Mouse (Mus musculus) left cerebral cortex, postnatal 14 days (tissue): ENCODE data around the gene Enpp1. TPM values are rescaled to one million over a fixed set of nuclear protein-coding genes. Genes with fewer than 3 reads are reported as not detected.

Experiments
- DNase-seq, 2 experiments: peaks; one replicate each; pipeline ENCODE4 v3.0.0; 2021 to 2022; ENCODE audit warnings: low spot score in 2 of 2, mixed read lengths in 1 of 2
- intact Hi-C: fragments of 180-260 bp; cut with DNase I; formaldehyde crosslinking; loops from one replicate; pipeline ENCODE4 v1.15.1; 2025
- long read RNA-seq, 2 experiments: library from polyadenylated mRNA; stranded (forward); transcript quantifications; one replicate each; pipeline ENCODE4 v2.0.0; 2021
- total RNA-seq, 2 experiments: library from RNA; stranded (reverse); gene quantifications; 2 replicates each; pipeline ENCODE4 v1.2.3; 2021

Gene Enpp1
- 1 to 10 TPM; 4.1 to 5.2 TPM for total RNA-seq
- long read RNA-seq, experiment 1, full-length matches to known transcripts = 11 of 12 reads
- long read RNA-seq, experiment 1, partial matches to known transcripts = 0 of 12 reads
- long read RNA-seq, experiment 1, other reads (novel, unspliced or antisense) = 1 of 12 reads
- long read RNA-seq, experiment 2, full-length matches to known transcripts = 11 of 12 reads
- long read RNA-seq, experiment 2, partial matches to known transcripts = 0 of 12 reads
- long read RNA-seq, experiment 2, other reads (novel, unspliced or antisense) = 1 of 12 reads

DNA sequence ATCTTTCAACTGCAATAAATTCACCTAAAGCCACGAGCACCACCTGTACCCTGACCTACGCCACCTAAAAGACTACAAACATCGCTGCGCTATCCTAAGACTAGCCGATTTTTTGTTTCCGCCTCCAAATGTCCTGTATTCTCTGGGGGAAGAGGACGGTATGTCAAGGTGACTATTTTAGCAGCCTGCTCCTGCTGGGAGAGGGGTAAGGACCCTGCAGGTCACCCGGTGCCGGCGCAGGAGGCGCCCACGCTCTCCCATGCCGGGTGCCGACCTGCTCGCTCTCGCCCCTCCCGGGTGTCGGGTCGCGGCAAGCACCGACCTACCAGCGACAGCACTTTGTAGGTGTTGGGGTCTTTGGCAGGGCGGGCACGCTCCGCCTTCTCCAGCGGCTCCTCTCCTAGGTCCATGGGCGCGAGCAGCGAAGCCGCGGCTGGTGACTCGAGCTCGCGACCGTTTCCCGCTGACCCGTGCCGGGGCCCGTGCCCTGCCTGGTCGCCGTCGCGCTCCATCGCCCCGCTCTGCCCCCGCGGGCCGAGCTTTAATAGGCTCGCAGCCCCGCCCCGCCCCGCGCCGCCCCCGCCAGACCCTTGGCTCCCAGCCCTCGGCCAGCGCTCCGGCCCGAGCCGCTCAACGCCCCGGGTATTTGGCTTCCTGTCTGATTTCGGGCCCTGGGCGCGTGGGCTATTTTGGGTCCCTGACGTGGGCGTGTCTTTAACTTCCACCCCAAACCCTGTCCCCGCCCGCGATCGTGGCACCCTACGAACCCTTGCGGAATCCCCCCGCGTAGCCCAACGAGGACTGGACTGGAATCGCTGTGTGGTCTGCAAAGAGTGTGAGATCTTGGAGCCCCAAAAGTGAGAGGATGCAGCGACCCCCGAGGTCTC lies at the start of gene Enpp1:
Gene Enpp1 (minus strand): TSS at position 680 of the 887 bp plus-strand sequence.
- peak in 1 of 2 experiments; percentile 26 for DNase-seq
- intact Hi-C loops = no loop called here

- intact Hi-C loops = no loop called here
- DNase-seq = no peak
These were observed 46.5 kb upstream of the Enpp1 start for GRCm38 (mm10) chr10:24758326-24758915.

- intact Hi-C loops = no loop called here
These were observed 43.0 kb upstream of the Enpp1 start for GRCm38 (mm10) chr10:24754874-24755540.

DNA sequence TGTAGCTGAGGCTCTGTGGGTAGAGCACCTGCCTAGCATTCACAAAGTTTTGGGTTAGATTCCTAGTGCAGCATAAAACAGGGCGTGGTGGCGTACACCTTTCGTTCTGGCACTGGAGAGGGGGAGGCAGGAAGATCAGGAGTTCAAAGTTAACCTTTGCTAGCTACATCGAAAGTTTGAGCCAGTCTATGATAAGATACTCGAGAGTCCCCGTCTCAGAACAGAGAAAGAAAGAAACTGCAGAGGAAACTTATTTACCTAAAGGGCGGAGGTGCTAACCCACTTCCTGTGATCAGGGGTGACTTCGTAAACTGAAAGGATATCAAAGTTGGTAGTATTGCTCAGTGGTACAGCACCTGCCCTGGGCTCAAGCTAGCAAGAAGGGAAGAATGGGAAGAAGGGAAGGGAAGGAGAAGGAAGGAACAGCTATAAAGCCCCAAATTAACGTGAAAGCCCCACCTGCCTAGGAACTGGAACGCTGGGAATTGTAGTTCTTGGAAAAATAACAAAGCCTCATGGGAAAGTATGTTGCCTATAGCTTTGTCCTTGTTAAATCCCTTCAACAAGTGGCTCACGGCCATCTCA lies 42.4 kb upstream of the Enpp1 start:
- DNase-seq = no peak
- intact Hi-C loops = no loop called here

More at GRCm38 (mm10) chr10:24754874-24755540, 43.0 kb upstream of the Enpp1 start:
- no peak for DNase-seq

- no peak for DNase-seq
- intact Hi-C loops = no loop called here
These were observed 41.7 kb upstream of the Enpp1 start for GRCm38 (mm10) chr10:24753536-24754250.

DNA sequence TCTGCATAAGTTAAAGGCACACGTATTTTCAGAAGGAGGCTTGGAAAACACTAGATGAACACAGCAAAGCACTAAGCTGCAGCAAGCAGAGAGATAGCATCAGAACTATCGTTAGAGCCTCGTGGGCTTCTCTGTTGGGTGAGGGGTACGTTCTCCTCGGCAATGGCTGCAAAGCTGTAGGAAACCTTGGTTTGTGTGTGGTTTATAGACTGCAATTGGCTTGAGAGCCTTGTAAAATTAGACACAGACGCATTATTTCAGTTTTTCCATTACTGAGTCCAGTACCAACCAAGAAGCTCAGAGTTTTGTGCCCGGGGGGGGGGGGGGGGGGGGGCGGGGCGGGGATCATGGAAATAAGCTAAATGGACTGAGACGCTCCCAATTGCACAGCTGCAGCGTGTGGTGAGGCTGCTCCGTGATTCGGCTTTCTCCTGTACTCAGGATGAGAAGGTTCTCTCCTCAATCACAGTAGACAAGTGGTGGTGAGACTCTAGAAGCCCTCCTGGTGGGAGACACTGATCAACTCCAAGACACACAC lies 31.1 kb upstream of the Enpp1 start:
- intact Hi-C loops = no loop called here
- DNase-seq = no peak

DNA sequence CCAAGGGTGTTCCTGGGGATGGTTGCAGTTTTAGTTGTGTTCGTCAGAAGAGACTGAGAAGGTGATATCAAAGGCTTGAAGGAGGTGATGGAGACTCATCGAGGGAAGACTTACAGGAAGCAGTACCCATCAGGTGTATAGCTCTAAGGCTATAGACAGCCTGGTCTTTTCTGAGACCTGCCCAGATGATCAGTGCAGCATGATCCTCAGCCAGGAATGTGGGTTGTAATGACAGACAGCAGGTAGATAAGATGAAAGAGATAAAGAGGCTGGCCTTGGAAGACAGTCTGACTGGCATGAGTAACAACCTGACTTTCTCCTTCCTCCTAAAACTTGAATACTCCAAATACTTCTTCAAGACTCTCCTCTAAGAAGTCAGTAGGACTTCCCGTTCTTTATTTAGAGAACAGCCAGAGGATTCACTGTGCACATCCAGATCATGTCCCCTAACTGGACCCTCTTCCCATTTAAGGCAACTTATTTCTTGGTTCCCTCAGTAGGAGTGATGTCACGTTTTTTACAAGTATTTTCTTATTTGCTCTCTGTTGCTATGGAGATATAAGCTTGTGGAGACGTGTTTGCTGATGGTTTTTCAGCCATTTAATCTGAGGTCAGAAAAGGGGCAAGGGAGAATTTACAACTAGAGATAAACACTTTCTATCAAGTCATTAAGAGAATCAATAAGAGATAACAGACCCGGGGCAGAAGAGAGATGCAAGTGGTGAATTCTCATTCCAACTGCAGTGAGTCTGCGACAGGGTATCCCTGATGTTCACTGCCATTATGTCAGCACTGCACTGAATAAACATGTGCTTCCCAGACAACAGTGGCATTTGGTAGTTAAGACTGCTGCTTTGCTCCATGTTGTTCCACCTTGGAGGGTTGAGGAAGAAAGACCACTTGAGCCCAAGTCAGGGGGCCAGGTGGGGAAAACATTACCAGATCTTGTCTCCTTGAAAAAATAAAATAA lies 29.6 kb upstream of the Enpp1 start:
- intact Hi-C loops = no loop called here
- no peak for DNase-seq

GRCm38 (mm10) chr10:24739171-24739570 lies 27.2 kb upstream of the Enpp1 start:
- intact Hi-C loops = no loop called here
- no peak for DNase-seq

- no peak for DNase-seq
- intact Hi-C loops = no loop called here
These were observed 26.5 kb upstream of the Enpp1 start for GRCm38 (mm10) chr10:24738456-24738855.

DNA sequence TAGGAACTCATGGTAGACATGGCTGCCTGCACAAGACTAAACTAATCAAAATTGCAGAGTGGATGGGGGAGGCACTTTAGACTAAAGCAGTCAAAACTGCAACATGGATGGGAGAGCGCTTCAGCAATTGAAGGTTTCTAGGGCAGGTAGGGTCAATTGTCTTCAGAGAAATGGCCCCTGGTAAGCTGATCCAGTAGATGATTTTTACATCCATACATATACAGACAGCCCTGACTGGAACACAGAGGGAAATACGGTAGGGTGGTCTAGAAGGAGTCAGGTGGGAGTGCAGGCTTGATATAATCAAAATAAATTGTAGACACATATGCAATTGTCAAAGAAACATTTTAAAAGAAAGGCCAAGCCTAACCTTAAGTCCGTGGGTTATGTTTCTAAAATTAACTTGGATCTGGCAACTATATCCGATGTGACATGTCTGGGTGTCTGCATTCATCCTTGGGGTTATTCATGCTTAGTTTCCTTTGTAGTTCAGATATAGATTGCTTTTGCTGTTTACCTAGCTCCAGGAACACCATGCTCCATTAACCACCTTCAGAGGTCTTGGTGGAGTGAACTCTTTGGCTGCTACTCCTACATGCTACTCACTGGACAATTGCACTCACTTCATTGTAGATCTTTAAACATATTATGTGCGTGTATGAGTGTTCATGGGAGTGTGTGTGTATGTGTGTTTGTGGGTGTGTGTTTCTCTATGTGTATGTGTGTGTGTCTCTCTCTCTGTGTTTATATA lies 23.2 kb upstream of the Enpp1 start:
- DNase-seq = no peak
- intact Hi-C loops = no loop called here

- DNase-seq = no peak
- intact Hi-C loops = no loop called here
These were observed 15.5 kb upstream of the Enpp1 start for GRCm38 (mm10) chr10:24727478-24727877.

GRCm38 (mm10) chr10:24725197-24725596 lies 13.2 kb upstream of the Enpp1 start:
- no peak for DNase-seq
- intact Hi-C loops = no loop called here

DNA sequence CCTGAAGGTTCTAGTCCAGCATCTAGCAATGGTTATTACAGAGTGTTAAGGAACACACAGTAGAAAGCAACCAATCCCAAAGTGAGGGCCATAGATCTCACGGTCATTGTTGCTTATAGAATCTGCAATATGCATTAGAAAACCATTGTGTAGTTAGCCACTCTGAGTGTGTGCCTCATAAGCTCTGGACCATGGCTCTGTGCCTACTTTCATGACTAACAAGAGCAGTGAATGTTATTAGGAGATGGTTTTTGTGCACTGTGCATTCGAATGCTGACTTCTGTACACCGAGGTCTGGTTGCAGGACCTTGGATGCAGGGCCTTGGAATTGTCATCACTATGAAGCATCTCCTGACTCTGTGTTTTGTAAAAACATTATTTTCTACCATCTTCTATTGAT lies 9.9 kb upstream of the Enpp1 start:
- DNase-seq = no peak
- intact Hi-C loops = no loop called here

- intact Hi-C loops = no loop called here
- no peak for DNase-seq
These were observed 7.4 kb upstream of the Enpp1 start for GRCm38 (mm10) chr10:24719383-24719782.

DNA sequence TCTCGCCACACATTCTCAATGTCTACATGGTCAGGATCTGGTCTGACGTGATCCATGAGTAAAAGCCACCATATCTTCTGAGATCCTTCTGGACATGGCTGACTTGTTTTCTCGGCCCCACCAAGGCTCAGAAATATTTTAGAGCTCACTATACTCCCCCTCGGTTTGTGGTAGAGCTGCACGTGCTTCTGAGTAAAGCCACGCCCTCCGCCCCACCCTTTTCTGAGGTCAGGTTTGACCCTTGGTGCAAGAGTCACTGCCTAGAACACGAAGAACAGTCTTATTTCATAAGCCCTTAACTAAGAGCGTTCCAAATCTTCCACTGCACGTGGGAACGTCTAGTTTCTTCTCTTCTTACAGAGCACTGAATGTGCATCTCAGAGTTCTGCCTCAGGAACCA lies 6.8 kb upstream of the Enpp1 start:
- intact Hi-C loops = no loop called here
- no peak for DNase-seq

DNA sequence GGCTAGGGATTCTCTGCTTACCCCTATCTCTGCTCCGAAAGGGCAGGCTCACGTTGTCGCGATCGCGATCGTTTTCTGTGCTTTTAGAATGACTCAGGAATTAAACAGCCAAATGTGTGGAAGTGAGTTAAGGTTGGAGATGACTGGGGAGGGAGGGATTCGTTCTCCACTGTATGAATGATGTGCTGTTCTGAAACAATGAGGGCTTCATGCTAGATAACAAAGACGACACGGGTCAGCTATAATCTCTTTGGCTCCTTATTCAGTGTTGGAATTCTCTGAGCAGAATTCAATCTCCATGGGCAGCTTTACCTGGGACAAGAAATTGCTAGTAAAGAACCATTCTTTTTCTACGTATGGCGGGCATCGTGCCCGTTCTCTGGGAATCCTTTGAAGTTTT lies 6.1 kb upstream of the Enpp1 start:
- no peak for DNase-seq
- intact Hi-C loops = no loop called here

- no peak for DNase-seq
- intact Hi-C loops = no loop called here
These were observed 4.3 kb upstream of the Enpp1 start for GRCm38 (mm10) chr10:24716232-24716631.
